Mouse (Mus musculus) embryonic facial prominence, embryonic 15.5 days (tissue): Measurements from ENCODE around the gene Fancc. TPM values are rescaled to one million over a fixed set of nuclear protein-coding genes. Genes with fewer than 3 reads are reported as not detected.

Source experiments
- ATAC-seq: fragments of 200-750 bp; cut with Nextera tagmentation; 2 replicates; pipeline ENCODE4 v1.8.0; 2017; ENCODE audit warnings: low read depth, moderate TSS enrichment; ENCODE audit not compliant: insufficient number of reproducible peaks, low FRiP score, low TSS enrichment
- H3K27ac ChIP-seq: fragments of 300-500 bp; sonication (generic); replicated peaks from 2 replicates; pipeline ENCODE4 v1.5.1; 2015; ENCODE audit warnings: mild to moderate bottlenecking, inconsistent platforms
- H3K27me3 ChIP-seq: fragments of 300-500 bp; sonication (generic); 2 replicates; pipeline ENCODE4 v1.6.1; 2015; ENCODE audit warnings: inconsistent platforms
- H3K36me3 ChIP-seq: fragments of 300-500 bp; sonication (generic); 2 replicates; pipeline ENCODE4 v1.6.1; 2015; ENCODE audit warnings: mild to moderate bottlenecking, inconsistent platforms
- H3K4me1 ChIP-seq: fragments of 300-500 bp; sonication (generic); 2 replicates; pipeline ENCODE4 v1.6.1; 2015; ENCODE audit warnings: inconsistent platforms
- H3K4me2 ChIP-seq: fragments of 300-500 bp; sonication (generic); replicated peaks from 2 replicates; pipeline ENCODE4 v1.6.1; 2015; ENCODE audit warnings: mild to moderate bottlenecking, inconsistent platforms
- H3K4me3 ChIP-seq: fragments of 300-500 bp; sonication (generic); replicated peaks from 2 replicates; pipeline ENCODE4 v1.5.1; 2015; ENCODE audit warnings: mild to moderate bottlenecking, inconsistent platforms
- H3K9ac ChIP-seq: fragments of 300-500 bp; sonication (generic); 2 replicates; pipeline ENCODE4 v1.6.1; 2015; ENCODE audit warnings: inconsistent platforms
- H3K9me3 ChIP-seq: fragments of 300-500 bp; sonication (generic); replicated peaks from 2 replicates; pipeline ENCODE4 v1.6.1; 2016; ENCODE audit warnings: inconsistent platforms
- WGBS: fragments of 180-500 bp; shearing (Covaris S2); methylation state at CpG from one replicate; pipeline ENCODE4 v1.1.7; 2015; 5-methylcytosine and 5-hydroxymethylcytosine counted together
- polyA plus RNA-seq: library from polyadenylated mRNA; unstranded; fragments of >200 nt; fragmentation: Nextera tagmentation; extraction: Ambion mirVana; gene quantifications from 2 replicates; pipeline ENCODE4 v1.2.1, GENCODE M21; 2015

The Fancc gene
- polyA plus RNA-seq, 1 experiment from 2014 or later: 22.9 TPM

DNA sequence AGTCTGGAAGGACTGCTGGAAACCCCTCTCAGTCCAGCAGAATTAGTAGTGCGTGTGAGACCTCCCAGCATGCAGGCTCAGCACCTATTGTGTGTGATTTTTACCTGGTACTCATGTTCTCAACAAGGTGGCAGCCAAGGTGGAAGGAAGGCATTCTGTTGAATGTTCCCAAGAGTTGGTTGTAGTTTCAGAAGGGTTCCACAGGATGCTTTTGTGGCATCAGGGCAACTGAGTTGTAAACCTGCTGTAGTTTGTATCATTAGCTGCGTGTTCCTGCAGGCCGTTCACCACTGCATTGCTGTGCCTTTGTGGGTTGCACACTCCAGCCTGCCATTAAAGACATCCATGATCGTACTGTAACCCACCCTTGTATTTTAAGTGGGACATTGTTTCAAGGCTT lies 238.4 kb downstream of the Fancc start:
- no peaks in the 10 kb centered on the region for H3K27me3 ChIP-seq
- 56% methylated on average over 4 of the region's 4 CpGs for WGBS
- H3K36me3 ChIP-seq: peaks cover 21% of the 10 kb centered on the region; the same call in 1 of the 2 replicates
- H3K9ac ChIP-seq: no peak overlapping the region
- peak overlapping the region; percentile 31; the same call in 1 of the 2 replicates for H3K4me2 ChIP-seq
- H3K27ac ChIP-seq: peak overlapping the region; percentile 75
- no peaks in the 10 kb centered on the region for H3K9me3 ChIP-seq
- no peak for ATAC-seq
- peaks cover 82% of the 10 kb centered on the region for H3K4me1 ChIP-seq
- H3K4me3 ChIP-seq: no peak overlapping the region

GRCm38 (mm10) chr13:63258167-63258582 lies 238.9 kb downstream of the Fancc start:
- no peak overlapping the region for H3K4me3 ChIP-seq
- H3K4me2 ChIP-seq: no peak overlapping the region
- H3K27ac ChIP-seq: peak overlapping the region; percentile 75
- H3K9me3 ChIP-seq: no peaks in the 10 kb centered on the region
- no peak overlapping the region for H3K9ac ChIP-seq
- H3K27me3 ChIP-seq: no peaks in the 10 kb centered on the region
- ATAC-seq: no peak
- H3K36me3 ChIP-seq: peaks cover 16% of the 10 kb centered on the region; the same call in 1 of the 2 replicates
- peaks cover 82% of the 10 kb centered on the region for H3K4me1 ChIP-seq
- 39% methylated on average over 6 of the region's 6 CpGs for WGBS

GRCm38 (mm10) chr13:63256807-63257206 lies 240.3 kb downstream of the Fancc start:
- ATAC-seq: peak; percentile 40; the same call in 1 of the 2 replicates
- peak overlapping the region; percentile 66 for H3K27ac ChIP-seq
- no peak overlapping the region for H3K9ac ChIP-seq
- no peaks in the 10 kb centered on the region for H3K9me3 ChIP-seq
- 48% methylated on average over 7 of the region's 7 CpGs for WGBS
- no peak overlapping the region for H3K4me2 ChIP-seq
- peaks cover 14% of the 10 kb centered on the region; the same call in 1 of the 2 replicates for H3K36me3 ChIP-seq
- no peak overlapping the region for H3K4me3 ChIP-seq
- H3K4me1 ChIP-seq: peaks cover 82% of the 10 kb centered on the region
- no peaks in the 10 kb centered on the region for H3K27me3 ChIP-seq

- H3K9me3 ChIP-seq: no peaks in the 10 kb centered on the region
- ATAC-seq: no peak
- H3K4me1 ChIP-seq: peaks cover 82% of the 10 kb centered on the region
- H3K4me2 ChIP-seq: no peak overlapping the region
- H3K27me3 ChIP-seq: no peaks in the 10 kb centered on the region
- peaks cover 14% of the 10 kb centered on the region; the same call in 1 of the 2 replicates for H3K36me3 ChIP-seq
- no peak overlapping the region for H3K4me3 ChIP-seq
- 0 out of 2 replicates have a peak overlapping the region, but pooled peaks have one; percentile 24 for H3K27ac ChIP-seq
- H3K9ac ChIP-seq: no peak overlapping the region
- 69% methylated on average over 6 of the region's 6 CpGs for WGBS
Measured at GRCm38 (mm10) chr13:63256146-63256545, 240.9 kb downstream of the Fancc start.

GRCm38 (mm10) chr13:63255519-63256011 lies 241.5 kb downstream of the Fancc start:
- Histone ChIP-seq H3K4me1 (peaks cover 82% of the 10 kb centered on the region), H3K27ac (0 out of 2 replicates have a peak overlapping the region, but pooled peaks have one; percentile 24), H3K27me3 (no peaks in the 10 kb centered on the region), H3K4me2 (no peak overlapping the region), H3K36me3 (peaks cover 14% of the 10 kb centered on the region; the same call in 1 of the 2 replicates), H3K4me3 (no peak overlapping the region), H3K9me3 (no peaks in the 10 kb centered on the region), H3K9ac (no peak overlapping the region)
- ATAC-seq: no peak
- 70% methylated on average over 5 of the region's 5 CpGs for WGBS

- peaks cover 84% of the 10 kb centered on the region for H3K4me1 ChIP-seq
- ATAC-seq: no peak
- H3K27ac ChIP-seq: 0 out of 2 replicates have a peak overlapping the region, but pooled peaks have one; percentile 24
Measured at GRCm38 (mm10) chr13:63253886-63254636, 243.0 kb downstream of the Fancc start.

DNA sequence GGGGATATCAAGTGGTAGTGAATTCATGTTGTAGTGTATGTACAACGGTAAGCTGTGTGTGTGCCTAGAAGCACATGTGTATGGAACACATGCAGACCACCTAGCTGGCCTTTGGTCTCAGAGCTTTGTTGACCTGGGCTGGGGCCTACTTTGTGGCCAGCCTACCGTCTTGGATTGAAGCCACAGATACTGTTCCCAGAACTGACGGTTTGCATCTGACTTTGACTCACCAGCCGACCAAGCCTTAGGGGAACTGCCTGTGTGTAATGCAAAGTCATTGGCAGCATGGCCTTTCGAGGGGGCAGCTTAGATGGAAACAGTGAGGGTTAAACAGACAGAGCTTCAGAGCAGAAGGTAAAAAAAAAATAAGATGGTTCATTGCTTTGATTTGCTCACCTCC lies 243.9 kb downstream of the Fancc start:
- Histone ChIP-seq H3K9me3 (no peaks in the 10 kb centered on the region), H3K36me3 (peaks cover 14% of the 10 kb centered on the region; the same call in 1 of the 2 replicates), H3K4me1 (peaks cover 82% of the 10 kb centered on the region), H3K9ac (no peak overlapping the region), H3K27me3 (no peaks in the 10 kb centered on the region), H3K4me2 (no peak overlapping the region), H3K27ac (peak overlapping the region; percentile 55; the same call in 1 of the 2 replicates), H3K4me3 (no peak overlapping the region)
- WGBS: 39% methylated on average over 5 of the region's 5 CpGs
- ATAC-seq: no peak

More at GRCm38 (mm10) chr13:63253886-63254636, 243.0 kb downstream of the Fancc start:
- Histone ChIP-seq H3K27me3 (no peaks in the 10 kb centered on the region), H3K4me2 (no peak overlapping the region), H3K9ac (no peak overlapping the region), H3K36me3 (peaks cover 14% of the 10 kb centered on the region; the same call in 1 of the 2 replicates), H3K4me3 (no peak overlapping the region), H3K9me3 (no peaks in the 10 kb centered on the region)
- WGBS: 71% methylated on average over 7 of the region's 7 CpGs

DNA sequence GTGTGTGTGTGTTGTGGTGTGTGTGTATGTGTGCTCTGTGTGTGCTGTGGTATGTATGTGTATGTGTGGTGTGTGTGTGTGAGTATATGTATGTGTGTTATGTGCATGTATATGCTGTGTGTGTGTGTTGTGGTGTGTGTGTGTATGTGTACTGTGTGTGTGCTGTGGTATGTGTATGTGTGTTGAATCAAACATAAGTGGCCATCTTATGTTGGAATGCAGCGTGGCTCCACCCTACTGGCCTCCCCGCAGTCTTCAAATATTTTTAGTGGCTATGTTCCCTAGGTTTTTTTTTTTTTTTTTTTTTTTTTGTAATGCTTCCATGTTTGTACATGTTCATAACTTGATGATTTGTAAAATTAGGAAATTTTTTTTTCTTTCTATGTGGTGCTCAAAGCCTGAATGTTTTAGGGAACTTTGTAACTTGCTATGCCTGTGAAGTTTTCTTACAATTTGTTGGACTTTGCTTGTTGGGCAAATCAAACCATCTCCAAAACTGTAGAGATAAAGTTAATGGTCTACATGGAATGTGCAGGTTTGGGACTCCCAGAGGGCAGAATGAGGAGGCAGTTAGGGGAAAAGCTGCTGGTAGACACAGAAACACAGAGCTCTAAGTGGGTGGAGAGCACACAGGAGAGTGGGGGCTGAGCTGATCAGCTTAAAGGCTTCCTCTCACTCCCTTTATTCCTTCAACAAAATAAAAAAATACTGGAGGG lies 244.6 kb downstream of the Fancc start:
- WGBS: 46% methylated on average over 2 of the region's 2 CpGs
- Histone ChIP-seq H3K36me3 (peaks cover 12% of the 10 kb centered on the region; the same call in 1 of the 2 replicates), H3K9ac (no peak overlapping the region), H3K9me3 (no peaks in the 10 kb centered on the region), H3K27ac (peak overlapping the region; percentile 88; the same call in 1 of the 2 replicates), H3K4me3 (no peak overlapping the region), H3K4me1 (peaks cover 86% of the 10 kb centered on the region), H3K4me2 (peak overlapping the region; percentile 56; the same call in 1 of the 2 replicates), H3K27me3 (no peaks in the 10 kb centered on the region)
- ATAC-seq: no peak

DNA sequence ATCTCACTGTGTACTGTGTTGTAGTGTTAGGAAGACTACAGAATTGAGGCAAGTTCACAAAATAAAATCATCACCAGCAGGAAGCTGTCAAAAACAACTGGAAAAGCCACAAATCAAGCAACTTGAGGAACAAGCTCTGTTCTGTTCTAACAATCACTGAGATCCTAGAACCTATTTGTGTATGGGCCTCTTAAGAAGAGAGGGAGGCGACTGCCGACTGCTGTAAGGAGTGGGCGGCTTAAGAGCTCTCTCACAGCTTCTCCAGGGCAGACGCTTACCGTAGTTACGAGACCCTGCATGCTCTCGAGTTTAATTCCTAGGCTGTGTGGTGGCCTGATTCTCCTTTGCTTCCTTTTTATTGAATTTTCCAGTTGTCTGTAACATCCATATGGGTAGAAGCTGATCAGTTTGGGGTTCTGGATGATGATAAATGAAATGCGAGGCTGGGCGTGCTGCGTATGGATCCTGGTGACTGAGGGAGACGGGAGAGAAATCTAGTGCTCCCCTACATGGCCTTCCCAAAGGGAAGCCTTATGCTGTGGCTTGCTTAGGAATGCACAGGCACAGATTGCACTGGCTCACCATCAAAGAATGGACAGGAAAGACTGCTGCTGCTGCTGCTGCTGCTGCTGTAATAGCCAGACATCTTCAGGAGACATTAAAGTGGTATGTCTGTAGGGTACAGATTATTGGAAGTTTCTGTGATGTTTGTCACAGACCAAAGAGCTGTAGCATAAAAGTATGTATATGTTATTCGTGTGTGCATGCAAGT lies 245.8 kb downstream of the Fancc start:
- peaks cover 90% of the 10 kb centered on the region for H3K4me1 ChIP-seq
- H3K27ac ChIP-seq: peak overlapping the region; percentile 88
- H3K9ac ChIP-seq: no peak overlapping the region
- H3K4me2 ChIP-seq: peak overlapping the region; percentile 56
- no peak for ATAC-seq
- no peaks in the 10 kb centered on the region for H3K9me3 ChIP-seq
- H3K4me3 ChIP-seq: peak overlapping the region; percentile 25
- H3K27me3 ChIP-seq: no peaks in the 10 kb centered on the region
- WGBS: 22% methylated on average over 12 of the region's 12 CpGs
- 0 out of 2 replicates have a peak, but pooled peaks cover 3% of the 10 kb centered on the region for H3K36me3 ChIP-seq

DNA sequence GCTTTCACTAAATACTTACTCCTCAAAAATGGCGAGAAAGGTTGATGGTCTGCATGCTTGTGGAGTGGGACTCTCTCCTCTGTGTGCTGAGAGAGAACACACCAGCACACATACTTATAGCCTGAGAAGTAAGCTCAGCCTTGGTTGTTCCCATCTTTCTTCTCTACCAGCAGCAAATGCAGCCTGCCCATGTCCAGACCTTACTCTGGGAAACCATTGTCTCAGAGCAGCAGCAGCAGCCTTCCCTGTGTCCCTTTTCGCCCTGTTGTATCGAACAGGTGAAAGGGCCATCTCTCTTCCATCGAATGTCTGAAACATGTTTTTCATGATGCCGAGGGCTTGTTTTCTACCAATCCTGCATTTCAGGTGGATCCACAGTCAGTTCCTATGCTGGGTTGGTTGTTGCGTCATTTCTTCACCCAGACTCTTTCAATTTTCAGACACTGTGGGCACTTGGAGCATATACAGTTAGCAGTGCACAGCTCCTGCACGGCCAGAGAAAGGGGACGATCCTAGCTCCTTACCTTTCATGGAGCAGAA lies 246.6 kb downstream of the Fancc start:
- Histone ChIP-seq H3K27ac (peak overlapping the region; percentile 88), H3K27me3 (no peaks in the 10 kb centered on the region), H3K36me3 (0 out of 2 replicates have a peak, but pooled peaks cover 3% of the 10 kb centered on the region), H3K4me3 (peak overlapping the region; percentile 10; the same call in 1 of the 2 replicates), H3K4me2 (peak overlapping the region; percentile 56), H3K9ac (no peak overlapping the region), H3K4me1 (peaks cover 89% of the 10 kb centered on the region), H3K9me3 (no peaks in the 10 kb centered on the region)
- WGBS: 63% methylated on average over 8 of the region's 8 CpGs
- ATAC-seq: no peak
